Mouse (Mus musculus) cortical plate, adult 2 months (tissue): Measurements from ENCODE around the gene Tmem234.

Source experiments
- CTCF ChIP-seq: fragments of 200-500 bp; IDR thresholded peaks from 2 replicates; pipeline ENCODE4 v1.5.1; 2011; ENCODE audit warnings: mild to moderate bottlenecking, control low read depth, low read length; ENCODE audit not compliant: insufficient read depth; ENCODE audit errors: extremely low read depth
- POLR2A ChIP-seq: fragments of 200-500 bp; IDR thresholded peaks from 2 replicates; pipeline ENCODE4 v1.6.1; 2011; ENCODE audit warnings: mild to moderate bottlenecking, low read length, control low read depth; ENCODE audit not compliant: insufficient read depth; ENCODE audit errors: extremely low read depth

DNA sequence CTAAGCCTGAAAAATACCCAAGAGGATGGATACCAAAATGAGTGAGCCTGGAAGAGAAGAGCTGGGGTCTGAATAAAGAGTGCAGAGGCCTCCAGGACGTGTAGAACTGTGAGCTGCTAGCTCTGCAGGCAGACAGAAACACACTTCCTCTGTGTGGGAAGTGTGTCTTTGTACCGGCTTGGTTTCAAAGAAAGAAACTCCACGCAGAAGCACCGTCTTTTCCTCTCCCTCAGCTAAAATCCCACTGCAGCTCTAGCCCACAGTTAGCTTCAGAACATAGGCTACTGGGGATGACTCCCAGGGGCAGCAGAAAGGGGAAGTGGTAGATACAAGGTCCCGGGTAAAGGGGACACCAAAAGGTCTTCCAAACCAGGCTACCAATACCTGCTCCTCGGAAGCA, 44.7 kb downstream of the Tmem234 start:
- TF ChIP-seq CTCF (no peak), POLR2A (no peak)
